In genomic region chr10:78465472-78465871, GRCm38 (mm10) we compare ENCODE assay signal across 9 mouse cellular contexts. TPM values are rescaled to one million over a fixed set of nuclear protein-coding genes. Genes with fewer than 3 reads are reported as not detected.
DNase-seq lines count a peak whose midpoint lies in the region; ATAC-seq lines count a peak whose summit lies in the region.
"Had no signal": no experiment of that assay in that cellular context is flagged by ENCODE, and none has a peak within 500 bp of the region (broad histone marks: within the 10 kb centered on the region; RNA-seq: fewer than 3 reads in every experiment).

No protein-coding gene starts in this region.

- DNase-seq in 416B (ENCODE audit: low read depth): peak; percentile 66
- DNase-seq in adrenal gland, adult (ENCODE audit: inconsistent age in 2 of 2, low spot score in 1 of 2): no peak
- DNase-seq in urinary bladder, postnatal 10 days (ENCODE audit: low spot score): no peak
- DNase-seq in embryo, embryonic 10 days (ENCODE audit: low spot score): no peak

- H3K4me2 ChIP-seq in heart, embryonic 13.5 days: peak overlapping the region; percentile 100

- peak overlapping the region; percentile 69 for H3K4me3 ChIP-seq in erythroblast, embryonic 14.5 days (replicated peaks)
- H3K4me3 ChIP-seq in heart, embryonic 13.5 days: peak overlapping the region; percentile 79

- peaks cover 26% of the 10 kb centered on the region for H3K4me1 ChIP-seq in erythroblast, embryonic 14.5 days (ENCODE audit: control insufficient read depth)
- peaks cover 25% of the 10 kb centered on the region for H3K4me1 ChIP-seq in heart, embryonic 13.5 days

- no peak overlapping the region; the same call in 1 of the 2 replicates for H3K9ac ChIP-seq in heart, embryonic 13.5 days

- H3K27me3 ChIP-seq in erythroblast, embryonic 14.5 days (ENCODE audit: control insufficient read depth): peaks cover 2% of the 10 kb centered on the region; the same call in 1 of the 2 replicates
- peaks cover 7% of the 10 kb centered on the region; the same call in 1 of the 2 replicates for H3K27me3 ChIP-seq in heart, embryonic 13.5 days (replicated peaks)

- no peaks in the 10 kb centered on the region for H3K36me3 ChIP-seq in erythroblast, embryonic 14.5 days (ENCODE audit: control insufficient read depth)
- no peaks in the 10 kb centered on the region for H3K36me3 ChIP-seq in heart, embryonic 13.5 days

- H3K27ac ChIP-seq in heart, embryonic 13.5 days (replicated peaks): no peak overlapping the region; the same call in 1 of the 2 replicates

- H3K9me3 ChIP-seq in erythroblast, embryonic 14.5 days (ENCODE audit: control insufficient read depth, low read length): no peaks in the 10 kb centered on the region
- no peaks in the 10 kb centered on the region for H3K9me3 ChIP-seq in heart, embryonic 13.5 days

- WGBS in heart, embryonic 13.5 days: 74% methylated on average over 3 of the region's 3 CpGs

- ATAC-seq in erythroblast, adult 5-6 weeks (replicated peaks; ENCODE audit: low FRiP score, poor library complexity, severe bottlenecking): no peak
- ATAC-seq in heart, embryonic 13.5 days (ENCODE audit: extremely low read depth, insufficient number of reproducible peaks, low FRiP score, low TSS enrichment): no peak
- ATAC-seq in megakaryocyte, adult 5-6 weeks (ENCODE audit: poor library complexity, severe bottlenecking): peak; percentile 52

RNA-seq across cellular contexts. Expression of gene Pdxk, which starts 0.7 kb away (rescaled TPM):
- 0.14 TPM in 2 replicates for polyA plus RNA-seq in erythroblast, embryonic 14.5 days (2012)
- 2.9 and 6.3 TPM in 2 replicates for total RNA-seq in erythroblast, adult 5-6 weeks (2015; ENCODE audit: low replicate concordance)
- total RNA-seq in erythroblast, adult 5-6 weeks (2017; ENCODE audit: low replicate concordance): 1.4 TPM in 2 replicates
- 5.6 and 5.8 TPM in 2 replicates for polyA plus RNA-seq in heart, embryonic 13.5 days (2015; fragmentation: Nextera tagmentation; extraction: Ambion mirVana)
- 21.7 and 23.0 TPM in 2 replicates for total RNA-seq in megakaryocyte, adult 5-6 weeks (2015)
- 16.5 and 19.6 TPM in 2 replicates for total RNA-seq in megakaryocyte, adult 5-6 weeks (2017)

RNA-seq across cellular contexts. Expression of gene Cstb, which starts 40.0 kb away (rescaled TPM):
- 0.46 and 1.3 TPM in 2 replicates for polyA plus RNA-seq in erythroblast, embryonic 14.5 days (2012)
- 17.7 and 24.9 TPM in 2 replicates for total RNA-seq in erythroblast, adult 5-6 weeks (2015; ENCODE audit: low replicate concordance)
- total RNA-seq in erythroblast, adult 5-6 weeks (2017; ENCODE audit: low replicate concordance): 3.3 and 10.0 TPM in 2 replicates
- 98.8 and 114 TPM in 2 replicates for polyA plus RNA-seq in heart, embryonic 13.5 days (2015; fragmentation: Nextera tagmentation; extraction: Ambion mirVana)
- total RNA-seq in megakaryocyte, adult 5-6 weeks (2015): 122 and 148 TPM in 2 replicates
- total RNA-seq in megakaryocyte, adult 5-6 weeks (2017): 119 and 125 TPM in 2 replicates

RNA-seq across cellular contexts. Expression of gene Olfr1358, which starts 51.8 kb away (rescaled TPM):
- not detected in 2 replicates for polyA plus RNA-seq in erythroblast, embryonic 14.5 days (2012)
- total RNA-seq in erythroblast, adult 5-6 weeks (2015; ENCODE audit: low replicate concordance): not detected in 2 replicates
- total RNA-seq in erythroblast, adult 5-6 weeks (2017; ENCODE audit: low replicate concordance): not detected in 2 replicates
- not detected in 2 replicates for polyA plus RNA-seq in heart, embryonic 13.5 days (2015; fragmentation: Nextera tagmentation; extraction: Ambion mirVana)
- not detected in 2 replicates for total RNA-seq in megakaryocyte, adult 5-6 weeks (2015)
- total RNA-seq in megakaryocyte, adult 5-6 weeks (2017): not detected in 2 replicates
- total RNA-seq: heart, postnatal 10 days had no signal

RNA-seq across cellular contexts. Expression of gene Rrp1, which starts 52.6 kb away (rescaled TPM):
- polyA plus RNA-seq in erythroblast, embryonic 14.5 days (2012): 15.4 and 18.2 TPM in 2 replicates
- 4.8 and 17.3 TPM in 2 replicates for total RNA-seq in erythroblast, adult 5-6 weeks (2015; ENCODE audit: low replicate concordance)
- 44.9 and 46.9 TPM in 2 replicates for total RNA-seq in erythroblast, adult 5-6 weeks (2017; ENCODE audit: low replicate concordance)
- 220 and 237 TPM in 2 replicates for polyA plus RNA-seq in heart, embryonic 13.5 days (2015; fragmentation: Nextera tagmentation; extraction: Ambion mirVana)
- total RNA-seq in megakaryocyte, adult 5-6 weeks (2015): 32.9 and 38.3 TPM in 2 replicates
- total RNA-seq in megakaryocyte, adult 5-6 weeks (2017): 173 and 213 TPM in 2 replicates

Comparison
In these comparisons a context has a peak if more than half of its experiments do, and no peak if none do; other contexts are left out.
1. RNA of gene Cstb, which starts 40.0 kb away (total RNA-seq): 119 to 148 TPM in megakaryocyte, adult 5-6 weeks; 3.3 to 24.9 TPM in erythroblast, adult 5-6 weeks; every median in the first group is over 4 times any median in the second.